Mouse (Mus musculus): ENCODE data around the gene Fam171a2.

Gene Fam171a2

GRCm38 (mm10) chr11:102434816-102435705 is 12.4 kb downstream of the Fam171a2 start:
- DNase-seq (ENCODE audit: low spot score in 2 of 2): no peak

GRCm38 (mm10) chr11:102434406-102434805 is 13.1 kb downstream of the Fam171a2 start:
- DNase-seq (ENCODE audit: low spot score in 2 of 2): peak; percentile 76 to 90

GRCm38 (mm10) chr11:102433866-102434265 is 13.6 kb downstream of the Fam171a2 start:
- peak in 1 of 2 experiments; percentile 22 for DNase-seq (ENCODE audit: low spot score in 2 of 2)

GRCm38 (mm10) chr11:102432896-102433295 is 14.6 kb downstream of the Fam171a2 start:
- no peak for DNase-seq (ENCODE audit: low spot score in 2 of 2)

GRCm38 (mm10) chr11:102432115-102432843 is 15.2 kb downstream of the Fam171a2 start:
- DNase-seq (ENCODE audit: low spot score in 2 of 2): no peak

GRCm38 (mm10) chr11:102431728-102432114 is 15.8 kb downstream of the Fam171a2 start:
- no peak for DNase-seq (ENCODE audit: low spot score in 2 of 2)

GRCm38 (mm10) chr11:102431018-102431645 is 16.4 kb downstream of the Fam171a2 start:
- DNase-seq (ENCODE audit: low spot score in 2 of 2): peak; percentile 66 to 82

- peak; percentile 85 to 87 for DNase-seq (ENCODE audit: low spot score in 2 of 2)
These were observed 17.1 kb downstream of the Fam171a2 start, which contains the start of gene Grn for GRCm38 (mm10) chr11:102430121-102431017. Gene Grn (plus strand): TSS chr11:102430315.

GRCm38 (mm10) chr11:102429551-102429950 is 17.9 kb downstream of the Fam171a2 start:
- DNase-seq (ENCODE audit: low spot score in 2 of 2): no peak

- DNase-seq (ENCODE audit: low spot score in 2 of 2): no peak
These were observed 18.4 kb downstream of the Fam171a2 start for GRCm38 (mm10) chr11:102428981-102429540.

GRCm38 (mm10) chr11:102425555-102426316 is 21.7 kb downstream of the Fam171a2 start:
- peak in 1 of 2 experiments; percentile 28 for DNase-seq (ENCODE audit: low spot score in 2 of 2)

GRCm38 (mm10) chr11:102424666-102425065 is 22.8 kb downstream of the Fam171a2 start:
- peak in 1 of 2 experiments; percentile 54 for DNase-seq (ENCODE audit: low spot score in 2 of 2)

GRCm38 (mm10) chr11:102421559-102421958 is 25.9 kb downstream of the Fam171a2 start:
- peak in 1 of 2 experiments; percentile 55 for DNase-seq (ENCODE audit: low spot score in 2 of 2)

- DNase-seq (ENCODE audit: low spot score in 2 of 2): peak in 1 of 2 experiments; percentile 56
These were observed 28.6 kb downstream of the Fam171a2 start for GRCm38 (mm10) chr11:102418887-102419286.

GRCm38 (mm10) chr11:102417160-102417559 is 30.3 kb downstream of the Fam171a2 start:
- DNase-seq (ENCODE audit: low spot score in 2 of 2): peak in 1 of 2 experiments; percentile 36

GRCm38 (mm10) chr11:102415034-102415802 is 32.3 kb downstream of the Fam171a2 start:
- peak in 1 of 2 experiments; percentile 28 for DNase-seq (ENCODE audit: low spot score in 2 of 2)

GRCm38 (mm10) chr11:102413059-102413458 is 34.4 kb downstream of the Fam171a2 start:
- no peak for DNase-seq (ENCODE audit: low spot score in 2 of 2)

- DNase-seq (ENCODE audit: low spot score in 2 of 2): peak; percentile 83 to 91
These were observed 35.8 kb downstream of the Fam171a2 start for GRCm38 (mm10) chr11:102411704-102412103.

- no peak for DNase-seq (ENCODE audit: low spot score in 2 of 2)
These were observed 36.4 kb downstream of the Fam171a2 start for GRCm38 (mm10) chr11:102411061-102411460.
